Mouse (Mus musculus) layer of hippocampus, adult 6 months (tissue): Measurements from ENCODE around the gene Olfr307. TPM values are rescaled to one million over a fixed set of nuclear protein-coding genes. Genes with fewer than 3 reads are reported as not detected.

Experiments used
- long read RNA-seq, 2 experiments: library from polyadenylated mRNA; unstranded; transcript quantifications; one replicate each; pipeline ENCODE4 v2.0.0; 2019 to 2020
- microRNA-seq: library from miRNA; unstranded; fragments of <30 nt; microRNA quantifications from one replicate; pipeline ENCODE4 v1.2.0, GENCODE M21; 2020
- polyA plus RNA-seq: library from polyadenylated mRNA; unstranded; fragments of <200 nt; fragmentation: Nextera tagmentation; gene quantifications from 2 replicates; pipeline ENCODE4 v1.2.3, GENCODE M21; 2021

Gene Olfr307
- not detected in 2 replicates for polyA plus RNA-seq
- long read RNA-seq, experiment 1: 0 reads
- long read RNA-seq, experiment 2: 0 reads

GRCm38 (mm10) chr7:86337486-86337885 is at the start of gene Olfr307:
Gene Olfr307, minus strand, starts transcription at chr7:86337586.

GRCm38 (mm10) chr7:86386558-86386957 is 49.2 kb upstream of the Olfr307 start, which contains the start of gene Olfr304:
Gene Olfr304, minus strand, starts transcription at chr7:86386658.

GRCm38 (mm10) chr7:86366828-86367227 is 29.4 kb upstream of the Olfr307 start, which contains the start of gene Olfr305:
Gene Olfr305, minus strand, starts transcription at chr7:86366928.

GRCm38 (mm10) chr7:86325530-86325929 is 11.9 kb downstream of the Olfr307 start, which contains the start of gene Olfr308:
Gene Olfr308, minus strand, starts transcription at chr7:86325630.

GRCm38 (mm10) chr7:86313608-86314007 is 23.8 kb downstream of the Olfr307 start, which contains the start of gene Olfr309:
Gene Olfr309, minus strand, starts transcription at chr7:86313708.

Small RNAs within 50 kb of the gene (microRNA-seq; reads per million reads assigned to microRNA genes)
- not detected for gene Gm23192

Other genes starting within 250 kb of the Olfr307 start
- gene Vmn2r75, start 165.8 kb downstream of the Olfr307 start, polyA plus RNA-seq: not detected in 2 replicates
- gene Vmn2r76, start 91.3 kb downstream of the Olfr307 start, polyA plus RNA-seq: not detected in 2 replicates
- not detected in 2 replicates for gene Olfr310, start 60.4 kb downstream of the Olfr307 start, polyA plus RNA-seq
- not detected in 2 replicates for gene Olfr309, start 23.9 kb downstream of the Olfr307 start, polyA plus RNA-seq
- not detected in 2 replicates for gene Olfr308, start 12.0 kb downstream of the Olfr307 start, polyA plus RNA-seq
- not detected in 2 replicates for gene Olfr305, start 29.3 kb upstream of the Olfr307 start, polyA plus RNA-seq
- gene Olfr304, start 49.1 kb upstream of the Olfr307 start, polyA plus RNA-seq: not detected in 2 replicates
- gene Olfr303, start 60.2 kb upstream of the Olfr307 start, polyA plus RNA-seq: not detected in 2 replicates
- not detected in 2 replicates for gene Olfr301, start 66.3 kb upstream of the Olfr307 start, polyA plus RNA-seq
- gene Olfr299, start 122.3 kb upstream of the Olfr307 start, polyA plus RNA-seq: not detected in 2 replicates
- gene Olfr298, start 154.9 kb upstream of the Olfr307 start, polyA plus RNA-seq: not detected in 2 replicates
- not detected in 2 replicates for gene Olfr297, start 182.4 kb upstream of the Olfr307 start, polyA plus RNA-seq
- gene Olfr295, start 246.3 kb upstream of the Olfr307 start, polyA plus RNA-seq: not detected in 2 replicates